Mouse (Mus musculus) cerebellum, adult (tissue): ENCODE data around the gene Rin3.

ENCODE experiments used
- ATAC-seq: cut with Nextera tagmentation; 2 replicates; pipeline ENCODE4 v1.9.2; 2017; ENCODE audit warnings: mild to moderate bottlenecking, moderate library complexity, mixed read lengths; ENCODE audit not compliant: insufficient number of reproducible peaks, low FRiP score, low TSS enrichment

Gene Rin3

DNA sequence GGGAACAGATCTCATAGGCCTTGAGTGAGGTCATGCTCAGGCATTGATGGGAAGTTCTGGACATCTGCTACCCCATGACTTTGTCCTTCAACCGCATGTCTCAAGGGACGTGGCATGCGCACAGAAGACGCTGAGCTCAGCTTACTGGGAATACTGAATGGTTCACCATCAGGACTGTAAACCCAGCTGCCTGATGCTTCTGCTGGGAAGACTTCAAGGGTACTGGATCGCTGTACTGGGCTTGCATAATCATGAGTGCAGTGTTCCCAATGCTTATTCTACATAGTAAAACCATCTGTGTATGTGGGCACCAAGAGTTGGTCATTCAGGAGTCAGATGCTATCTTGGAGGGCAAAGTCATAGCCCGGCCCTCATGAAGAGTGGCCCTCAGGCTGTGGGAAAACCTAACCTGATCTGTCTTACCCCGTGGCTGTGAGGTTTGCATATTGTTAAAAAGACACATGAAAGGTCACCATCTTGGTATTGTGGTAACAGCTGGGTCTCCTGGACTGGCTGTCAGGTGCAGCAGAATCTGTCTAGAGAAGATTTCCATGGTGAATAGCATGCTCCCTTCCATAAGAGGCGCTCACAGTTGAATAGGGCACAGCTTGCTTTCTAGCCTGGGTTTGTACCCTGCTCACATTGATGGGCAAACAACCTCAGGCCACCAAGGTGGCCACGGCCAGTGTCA, 83.4 kb downstream of the Rin3 start:
- no peak for ATAC-seq

GRCm38 (mm10) chr12:102367075-102367474, 84.2 kb downstream of the Rin3 start:
- no peak for ATAC-seq

- ATAC-seq = no peak
Observed at GRCm38 (mm10) chr12:102368066-102368465, 85.2 kb downstream of the Rin3 start.

GRCm38 (mm10) chr12:102368556-102368955, 85.7 kb downstream of the Rin3 start:
- no peak for ATAC-seq

- ATAC-seq = no peak
Observed at GRCm38 (mm10) chr12:102369488-102370235, 86.8 kb downstream of the Rin3 start.

DNA sequence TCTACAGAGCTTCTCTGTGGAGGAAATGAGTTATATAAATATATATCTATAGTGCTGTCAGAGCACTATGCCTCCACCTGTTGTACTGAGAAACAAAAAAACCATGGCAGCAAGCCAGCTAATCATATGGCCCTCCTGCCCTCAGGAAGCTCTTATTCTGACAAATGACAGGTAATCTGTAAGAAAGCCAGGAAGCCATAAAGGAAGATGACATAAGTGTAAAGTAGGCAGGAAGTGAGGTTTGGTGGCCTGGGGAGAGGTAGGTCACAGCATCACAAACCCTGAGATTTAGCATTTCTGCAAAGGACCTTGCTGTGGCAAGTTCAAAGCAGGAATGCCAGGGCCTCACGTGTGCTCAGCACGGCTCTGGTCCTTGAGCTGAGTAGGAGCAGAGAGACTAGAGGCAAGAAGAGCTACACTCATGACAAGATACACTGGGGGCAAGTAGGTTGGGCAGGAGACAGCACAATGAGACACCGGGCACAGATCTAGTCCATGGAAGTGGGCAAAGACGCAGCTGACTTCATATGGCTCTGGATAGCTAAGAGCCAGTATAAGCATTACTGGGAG, 88.2 kb downstream of the Rin3 start:
- no peak for ATAC-seq

DNA sequence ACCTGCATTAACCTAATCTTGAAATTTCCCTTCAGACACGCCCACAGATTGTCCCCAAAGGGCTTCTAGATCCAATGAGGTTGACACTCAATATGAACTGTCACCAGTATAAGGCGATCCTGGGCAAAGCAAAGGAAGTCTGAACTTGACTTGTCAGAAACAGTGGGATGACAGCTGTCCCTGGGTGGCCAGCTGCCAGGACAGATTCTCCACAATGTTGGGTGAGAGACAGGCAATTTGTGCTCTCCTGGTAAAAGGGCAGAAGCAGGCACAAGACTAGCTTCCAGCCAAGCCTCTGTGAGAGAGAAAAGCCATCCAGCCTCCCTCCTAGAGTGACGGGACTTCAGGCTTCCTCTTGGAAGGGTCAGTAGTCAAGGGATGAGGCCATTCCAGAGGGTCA, 89.5 kb downstream of the Rin3 start:
- no peak for ATAC-seq

DNA sequence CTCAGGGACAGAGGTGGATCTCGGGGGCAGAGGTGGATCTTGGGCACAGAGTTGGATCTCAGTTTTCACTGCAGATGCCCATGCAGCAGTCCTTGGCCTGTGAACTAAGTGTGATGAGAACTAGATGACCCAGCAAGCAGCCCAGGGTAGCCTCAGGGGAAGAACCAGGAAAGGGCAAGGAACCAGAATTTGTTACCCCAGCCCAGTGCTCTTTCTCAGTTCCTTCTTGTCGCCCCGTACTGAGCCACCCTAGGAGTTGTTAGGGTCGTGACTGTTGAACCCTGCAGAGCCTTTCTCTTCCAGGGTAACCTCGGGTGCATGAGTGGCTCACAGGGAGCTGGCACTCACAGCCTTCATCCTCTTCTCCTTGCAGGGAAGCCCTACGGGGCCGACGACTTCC, 99.3 kb downstream of the Rin3 start:
- no peak for ATAC-seq

DNA sequence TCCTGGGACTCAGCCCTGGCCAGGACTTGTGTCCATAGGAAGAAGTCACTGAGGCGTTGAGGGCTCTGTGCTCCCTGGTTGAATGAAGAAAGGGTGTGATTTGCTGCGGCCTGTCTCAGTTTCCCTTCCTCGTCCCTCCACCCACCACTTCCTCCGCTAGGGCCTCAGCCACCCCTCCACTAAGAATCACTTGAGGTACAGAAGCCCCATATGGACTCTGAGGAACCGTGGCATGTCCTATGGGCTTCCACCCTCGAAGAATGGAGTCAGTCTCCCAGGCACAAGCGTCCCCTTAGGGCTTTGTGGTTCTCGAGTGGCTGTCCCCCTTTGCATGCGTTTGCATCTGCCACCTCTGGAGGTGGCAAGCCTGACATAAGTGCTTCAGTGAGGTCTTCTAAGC, 100.4 kb downstream of the Rin3 start:
- no peak for ATAC-seq

DNA sequence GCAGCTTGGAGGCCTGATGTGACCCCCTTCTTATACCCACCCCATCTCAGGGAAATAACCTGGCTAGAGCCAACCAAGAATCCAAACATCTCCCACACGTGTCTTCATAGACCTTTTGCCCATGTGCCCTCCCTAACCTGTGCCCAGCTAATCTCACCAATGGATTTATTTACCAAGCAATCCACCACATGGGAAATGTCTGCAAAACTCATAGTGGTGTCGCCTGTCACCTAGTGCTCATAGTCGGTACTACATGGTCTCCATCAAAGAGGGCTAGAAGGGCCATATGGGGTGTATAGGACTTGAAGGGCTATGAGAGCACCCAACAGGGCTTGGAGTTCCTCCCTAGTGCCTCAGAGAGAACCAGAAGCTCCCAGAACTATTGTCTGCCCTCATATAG, 102.0 kb downstream of the Rin3 start:
- no peak for ATAC-seq

GRCm38 (mm10) chr12:102387219-102387917, 104.5 kb downstream of the Rin3 start:
- ATAC-seq = peak; percentile 69

DNA sequence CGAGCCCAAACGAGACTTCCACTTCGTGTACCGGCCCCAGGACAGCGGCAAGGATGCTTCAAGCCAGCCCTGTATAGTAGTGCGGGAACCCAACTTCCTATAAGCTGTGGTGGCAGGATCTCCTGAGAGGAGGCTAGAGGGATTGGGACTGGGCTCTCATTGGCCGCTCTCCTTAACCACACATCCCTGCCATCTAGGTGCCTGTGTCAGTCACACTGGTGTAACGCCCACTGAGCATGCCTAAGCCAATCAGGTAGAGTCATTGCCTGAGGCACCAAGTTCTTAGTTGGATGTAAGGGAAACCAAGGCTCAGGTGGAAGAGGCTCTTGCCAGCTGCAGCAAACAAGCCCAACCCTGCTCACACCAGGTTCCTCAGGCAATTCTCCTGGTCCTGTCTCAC, 107.2 kb downstream of the Rin3 start:
- no peak for ATAC-seq

DNA sequence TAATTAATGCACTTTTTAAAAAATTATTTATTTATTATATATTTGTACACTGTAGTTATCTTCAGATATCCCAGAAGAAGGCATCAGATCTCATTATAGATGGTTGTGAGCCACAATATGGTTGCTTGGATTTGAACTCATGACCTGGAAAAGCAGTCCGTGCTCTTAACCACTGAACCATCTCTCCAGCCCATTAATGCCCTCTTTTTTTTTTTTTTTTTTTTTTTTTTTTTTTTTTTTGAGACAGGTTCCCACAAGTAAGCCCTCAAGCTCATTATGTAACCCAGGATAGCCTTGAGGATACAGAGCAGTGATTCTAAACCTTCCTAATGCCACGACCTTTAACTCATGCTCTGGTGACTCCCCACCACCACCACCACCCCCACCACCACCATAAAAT, 108.3 kb downstream of the Rin3 start:
- ATAC-seq = no peak

DNA sequence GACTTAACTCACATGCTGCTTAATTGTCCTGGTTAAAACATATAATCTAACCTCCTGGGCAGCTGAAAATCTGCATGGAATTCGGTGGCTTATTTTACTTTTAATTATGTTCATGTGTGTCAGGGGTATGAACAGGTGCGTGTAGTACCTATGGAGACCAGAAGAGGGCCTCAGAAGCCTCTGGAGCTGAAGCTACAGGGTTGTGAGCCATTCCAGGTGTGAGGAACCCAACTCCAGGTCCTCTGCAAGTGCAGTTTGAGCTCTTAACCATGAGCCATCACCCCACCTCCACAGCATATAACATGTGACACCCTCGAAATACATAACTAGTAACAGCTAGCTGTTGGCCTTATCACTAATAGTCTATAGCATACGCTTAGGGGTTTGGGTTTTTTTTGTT, 109.1 kb downstream of the Rin3 start:
- ATAC-seq = no peak

- no peak for ATAC-seq
Observed at GRCm38 (mm10) chr12:102394496-102394895, 111.6 kb downstream of the Rin3 start.

GRCm38 (mm10) chr12:102395537-102395936, 112.7 kb downstream of the Rin3 start:
- ATAC-seq = no peak

DNA sequence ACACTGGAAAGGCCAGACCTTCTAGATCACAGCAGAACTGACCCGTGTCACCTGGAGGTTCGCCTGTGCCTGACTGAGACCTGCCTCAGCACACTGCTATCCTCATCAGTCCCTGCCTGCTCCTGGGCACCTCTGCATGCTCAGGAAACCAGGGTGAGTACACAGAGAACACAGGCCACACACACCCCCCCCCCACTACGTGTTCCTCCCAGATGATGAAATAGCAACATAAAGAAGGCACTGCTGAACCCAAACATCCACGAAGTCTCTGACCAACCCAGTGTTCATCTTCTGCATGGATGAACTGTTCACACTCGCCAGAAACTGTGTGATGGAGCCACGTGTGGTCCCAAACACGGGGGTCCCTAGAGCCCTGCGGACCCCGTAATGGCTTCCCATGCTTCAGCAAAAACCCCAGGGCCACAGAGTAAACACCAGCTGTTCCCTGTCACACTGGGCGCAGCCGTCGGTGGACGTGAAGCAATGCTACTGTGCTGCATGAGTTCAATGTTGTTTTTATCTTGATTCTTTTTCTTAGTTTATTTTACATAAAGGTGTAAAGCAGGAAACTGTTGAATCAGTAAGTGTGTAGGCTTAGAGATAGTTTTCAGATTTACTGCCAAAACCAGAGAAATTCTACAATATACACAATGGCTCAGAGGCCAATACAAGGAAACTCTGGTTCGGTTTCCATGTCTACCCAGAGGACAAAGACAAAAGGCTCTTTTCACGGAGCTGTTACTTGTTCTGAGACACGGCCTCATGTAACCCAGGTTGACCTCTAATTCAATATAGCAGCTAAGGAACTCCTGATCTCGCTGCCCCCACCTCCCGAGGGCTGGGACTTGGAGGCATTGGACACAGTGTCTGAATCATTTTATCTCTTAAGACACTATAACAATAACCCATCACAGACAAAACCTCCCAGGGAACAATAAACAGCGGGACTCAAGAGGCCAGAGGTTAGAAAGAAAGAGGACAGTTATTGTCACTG, 113.4 kb downstream of the Rin3 start:
- no peak for ATAC-seq

- no peak for ATAC-seq
Observed at GRCm38 (mm10) chr12:102398588-102398987, 115.7 kb downstream of the Rin3 start.

GRCm38 (mm10) chr12:102413171-102413570, 130.3 kb downstream of the Rin3 start:
- no peak for ATAC-seq

GRCm38 (mm10) chr12:102414686-102415085, 131.8 kb downstream of the Rin3 start:
- ATAC-seq = no peak
